Mouse (Mus musculus): ENCODE measurements around the gene Thrb. TPM values are rescaled to one million over a fixed set of nuclear protein-coding genes. Genes with fewer than 3 reads are reported as not detected.

Thrb gene
- polyA plus RNA-seq, 1 experiment = 11.8 TPM

GRCm38 (mm10) chr14:17713297-17713904, 53.3 kb downstream of the Thrb start:
- no peak for DNase-seq (ENCODE audit: low spot score)

GRCm38 (mm10) chr14:17719494-17719893, 59.4 kb downstream of the Thrb start:
- no peak for DNase-seq (ENCODE audit: low spot score)

- DNase-seq (ENCODE audit: low spot score) = no peak
Measured at GRCm38 (mm10) chr14:17722824-17723445, 62.9 kb downstream of the Thrb start.

GRCm38 (mm10) chr14:17724577-17724976, 64.5 kb downstream of the Thrb start:
- no peak for DNase-seq (ENCODE audit: low spot score)

- no peak for DNase-seq (ENCODE audit: low spot score)
Measured at GRCm38 (mm10) chr14:17726906-17727305, 66.8 kb downstream of the Thrb start.

GRCm38 (mm10) chr14:17727878-17728277, 67.8 kb downstream of the Thrb start:
- no peak for DNase-seq (ENCODE audit: low spot score)

GRCm38 (mm10) chr14:17728889-17729288, 68.8 kb downstream of the Thrb start:
- DNase-seq (ENCODE audit: low spot score) = no peak

GRCm38 (mm10) chr14:17731020-17731419, 71.0 kb downstream of the Thrb start:
- no peak for DNase-seq (ENCODE audit: low spot score)

GRCm38 (mm10) chr14:17733077-17733778, 73.2 kb downstream of the Thrb start:
- DNase-seq (ENCODE audit: low spot score) = no peak

- no peak for DNase-seq (ENCODE audit: low spot score)
Measured at GRCm38 (mm10) chr14:17733779-17734137, 73.7 kb downstream of the Thrb start.

- no peak for DNase-seq (ENCODE audit: low spot score)
Measured at GRCm38 (mm10) chr14:17735440-17735839, 75.4 kb downstream of the Thrb start.

GRCm38 (mm10) chr14:17740903-17741302, 80.8 kb downstream of the Thrb start:
- no peak for DNase-seq (ENCODE audit: low spot score)

- no peak for DNase-seq (ENCODE audit: low spot score)
Measured at GRCm38 (mm10) chr14:17742264-17742663, 82.2 kb downstream of the Thrb start.

GRCm38 (mm10) chr14:17742902-17743712, 83.0 kb downstream of the Thrb start:
- DNase-seq (ENCODE audit: low spot score) = no peak

- no peak for DNase-seq (ENCODE audit: low spot score)
Measured at GRCm38 (mm10) chr14:17743713-17744158, 83.7 kb downstream of the Thrb start.

- DNase-seq (ENCODE audit: low spot score) = no peak
Measured at GRCm38 (mm10) chr14:17747922-17748321, 87.9 kb downstream of the Thrb start.

- no peak for DNase-seq (ENCODE audit: low spot score)
Measured at GRCm38 (mm10) chr14:17748945-17749344, 88.9 kb downstream of the Thrb start.

- DNase-seq (ENCODE audit: low spot score) = no peak
Measured at GRCm38 (mm10) chr14:17751911-17752310, 91.8 kb downstream of the Thrb start.

- DNase-seq (ENCODE audit: low spot score) = no peak
Measured at GRCm38 (mm10) chr14:17753429-17753828, 93.4 kb downstream of the Thrb start.

GRCm38 (mm10) chr14:17756732-17757131, 96.7 kb downstream of the Thrb start:
- no peak for DNase-seq (ENCODE audit: low spot score)

- no peak for DNase-seq (ENCODE audit: low spot score)
Measured at GRCm38 (mm10) chr14:17767987-17768386, 107.9 kb downstream of the Thrb start.

GRCm38 (mm10) chr14:17774404-17774803, 114.3 kb downstream of the Thrb start:
- no peak for DNase-seq (ENCODE audit: low spot score)

Measured in urinary bladder, adult 2 months (tissue).